Mouse (Mus musculus) left cerebral cortex, adult 9 months (tissue): ENCODE measurements at regions not wholly inside any gene's neighbourhood (a gene's known extent, or its start where the extent isn't known, plus 50 kb on each side); places are given as distances from the start of the nearest gene placed in this dataset.

Experiments used
- DNase-seq, 2 experiments: peaks; one replicate each; pipeline ENCODE4 v3.0.0; 2022; ENCODE audit warnings: low spot score in 2 of 2

- DNase-seq = peak; percentile 20 to 68
These were observed 353.0 kb downstream of the Nucb2 start for GRCm38 (mm10) chr7:116857141-116857540.

GRCm38 (mm10) chr7:116857744-116858143, 353.6 kb downstream of the Nucb2 start:
- DNase-seq = no peak

- DNase-seq = no peak
These were observed 378.2 kb downstream of the Nucb2 start for GRCm38 (mm10) chr7:116882268-116882964.

- DNase-seq = no peak
These were observed 389.7 kb downstream of the Nucb2 start for GRCm38 (mm10) chr7:116893846-116894245.

GRCm38 (mm10) chr7:116915797-116916196, 411.6 kb downstream of the Nucb2 start:
- no peak for DNase-seq

GRCm38 (mm10) chr7:116917921-116918670, 413.9 kb downstream of the Nucb2 start:
- DNase-seq = no peak

- no peak for DNase-seq
These were observed 434.3 kb upstream of the Xylt1 start for GRCm38 (mm10) chr7:116946448-116946847.

- DNase-seq = peak in 1 of 2 experiments; percentile 43
These were observed 421.4 kb upstream of the Xylt1 start for GRCm38 (mm10) chr7:116959196-116959895.

GRCm38 (mm10) chr7:116963839-116964238, 416.9 kb upstream of the Xylt1 start:
- peak in 1 of 2 experiments; percentile 51 for DNase-seq

GRCm38 (mm10) chr7:116991351-116991750, 389.4 kb upstream of the Xylt1 start:
- DNase-seq = no peak

GRCm38 (mm10) chr7:116992166-116992565, 388.6 kb upstream of the Xylt1 start:
- no peak for DNase-seq

GRCm38 (mm10) chr7:116995770-116996169, 385.0 kb upstream of the Xylt1 start:
- no peak for DNase-seq

GRCm38 (mm10) chr7:117003167-117003566, 377.6 kb upstream of the Xylt1 start:
- DNase-seq = no peak

GRCm38 (mm10) chr7:117018349-117018748, 362.4 kb upstream of the Xylt1 start:
- DNase-seq = peak; percentile 8 to 59

GRCm38 (mm10) chr7:117021716-117022115, 359.1 kb upstream of the Xylt1 start:
- DNase-seq = no peak

- peak; percentile 3 to 16 for DNase-seq
These were observed 335.9 kb upstream of the Xylt1 start for GRCm38 (mm10) chr7:117044926-117045325.

GRCm38 (mm10) chr7:117049249-117049648, 331.5 kb upstream of the Xylt1 start:
- no peak for DNase-seq

- peak in 1 of 2 experiments; percentile 7 for DNase-seq
These were observed 315.0 kb upstream of the Xylt1 start for GRCm38 (mm10) chr7:117065771-117066170.

GRCm38 (mm10) chr7:117090911-117091550, 289.7 kb upstream of the Xylt1 start:
- peak; percentile 40 to 50 for DNase-seq

- DNase-seq = no peak
These were observed 287.9 kb upstream of the Xylt1 start for GRCm38 (mm10) chr7:117092860-117093259.

GRCm38 (mm10) chr7:117097618-117098017, 283.2 kb upstream of the Xylt1 start:
- no peak for DNase-seq

GRCm38 (mm10) chr7:117099041-117099440, 281.7 kb upstream of the Xylt1 start:
- DNase-seq = no peak
